Mouse (Mus musculus) spleen, adult 2 months (tissue): Measurements from ENCODE around the gene Podxl.

Experiments
- CTCF ChIP-seq: fragments of 200-500 bp; IDR thresholded peaks from 2 replicates; pipeline ENCODE4 v1.5.1; 2011; ENCODE audit warnings: mild to moderate bottlenecking, inconsistent platforms; ENCODE audit not compliant: insufficient read depth, insufficient read length, insufficient replicate concordance; ENCODE audit errors: extremely low read depth
- POLR2A ChIP-seq: fragments of 200-500 bp; IDR thresholded peaks from 2 replicates; pipeline ENCODE4 v1.6.1; 2011; ENCODE audit warnings: low read depth, low read length, inconsistent platforms

- TF ChIP-seq CTCF, result no peak
- TF ChIP-seq POLR2A, result no peak
Measured at GRCm38 (mm10) chr6:31500260-31500659, 63.5 kb downstream of the Podxl start.
